Mouse (Mus musculus): ENCODE measurements around the gene Gdap2. TPM values are rescaled to one million over a fixed set of nuclear protein-coding genes. Genes with fewer than 3 reads are reported as not detected.

Gene Gdap2
- polyA plus RNA-seq, 1 experiment from 2014 or later: 27.0 TPM

DNA sequence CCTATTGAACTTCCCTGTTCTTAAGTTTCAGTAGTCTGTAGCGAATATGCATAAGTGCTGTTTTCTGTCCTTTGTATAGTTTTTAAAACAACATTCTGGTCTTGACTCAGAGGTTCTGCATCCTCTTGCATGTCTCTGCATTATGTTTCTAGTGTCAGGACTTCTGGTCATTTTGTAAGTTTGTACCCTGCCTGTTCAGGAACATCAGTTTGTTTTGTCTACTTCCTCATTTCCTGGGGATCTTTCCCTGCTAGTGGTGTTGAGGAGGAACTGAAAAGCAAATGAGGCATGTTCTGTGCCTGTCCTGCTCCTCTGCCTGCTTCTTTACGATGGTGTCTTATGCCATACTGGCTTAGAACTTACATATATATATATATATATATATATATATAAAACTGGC is 13.8 kb downstream of the Gdap2 start:
- no peak overlapping the region for H3K4me2 ChIP-seq (ENCODE audit: low read length)
- H3K9ac ChIP-seq (ENCODE audit: low read length): no peak overlapping the region
- H3K27me3 ChIP-seq (replicated peaks; ENCODE audit: control insufficient read depth, insufficient read depth, low read length): no peaks in the 10 kb centered on the region
- H3K36me3 ChIP-seq (ENCODE audit: control insufficient read depth, insufficient read depth, low read length): peaks cover 62% of the 10 kb centered on the region
- DNase-seq (ENCODE audit: low spot score): no peak
- no peak for ATAC-seq (replicated peaks; ENCODE audit: low FRiP score, low TSS enrichment, low read depth)
- WGBS: 80% methylated on average over 2 of the region's 2 CpGs
- no peaks in the 10 kb centered on the region for H3K4me1 ChIP-seq (replicated peaks; ENCODE audit: control insufficient read depth, insufficient read depth, low read length)
- no peaks in the 10 kb centered on the region for H3K9me3 ChIP-seq (ENCODE audit: control insufficient read depth, low read length)
- H3K4me3 ChIP-seq (ENCODE audit: low read depth, low read length): no peak overlapping the region
- H3K27ac ChIP-seq (ENCODE audit: low read depth): no peak overlapping the region

DNA sequence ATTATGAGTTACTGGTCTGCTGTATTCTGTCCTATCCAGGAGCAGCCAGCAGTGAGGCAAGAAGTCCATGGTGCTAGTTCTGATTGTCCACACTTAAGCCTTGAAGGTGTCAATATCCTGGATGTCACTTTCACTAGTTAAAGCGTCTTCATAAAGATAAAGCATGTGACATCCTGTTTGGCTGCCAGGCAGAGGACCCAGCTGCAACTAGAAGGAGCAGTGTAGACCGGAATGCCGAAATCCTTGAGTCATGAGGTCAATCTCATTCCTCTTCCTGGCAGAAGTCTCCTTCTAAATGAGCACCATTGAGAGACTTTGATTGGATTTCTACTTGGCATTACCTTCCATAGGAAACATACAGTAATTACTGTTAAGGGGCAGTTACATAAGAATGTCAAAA is 18.3 kb downstream of the Gdap2 start:
- no peaks in the 10 kb centered on the region for H3K9me3 ChIP-seq (ENCODE audit: control insufficient read depth, low read length)
- no peak for ATAC-seq (replicated peaks; ENCODE audit: low FRiP score, low TSS enrichment, low read depth)
- H3K9ac ChIP-seq (ENCODE audit: low read length): no peak overlapping the region
- peaks cover 51% of the 10 kb centered on the region for H3K36me3 ChIP-seq (ENCODE audit: control insufficient read depth, insufficient read depth, low read length)
- H3K4me3 ChIP-seq (ENCODE audit: low read depth, low read length): no peak overlapping the region
- H3K4me1 ChIP-seq (replicated peaks; ENCODE audit: control insufficient read depth, insufficient read depth, low read length): no peaks in the 10 kb centered on the region
- H3K27ac ChIP-seq (ENCODE audit: low read depth): no peak overlapping the region
- no peak for DNase-seq (ENCODE audit: low spot score)
- H3K4me2 ChIP-seq (ENCODE audit: low read length): no peak overlapping the region
- WGBS: 66% methylated on average over 3 of the region's 3 CpGs
- H3K27me3 ChIP-seq (replicated peaks; ENCODE audit: control insufficient read depth, insufficient read depth, low read length): no peaks in the 10 kb centered on the region

DNA sequence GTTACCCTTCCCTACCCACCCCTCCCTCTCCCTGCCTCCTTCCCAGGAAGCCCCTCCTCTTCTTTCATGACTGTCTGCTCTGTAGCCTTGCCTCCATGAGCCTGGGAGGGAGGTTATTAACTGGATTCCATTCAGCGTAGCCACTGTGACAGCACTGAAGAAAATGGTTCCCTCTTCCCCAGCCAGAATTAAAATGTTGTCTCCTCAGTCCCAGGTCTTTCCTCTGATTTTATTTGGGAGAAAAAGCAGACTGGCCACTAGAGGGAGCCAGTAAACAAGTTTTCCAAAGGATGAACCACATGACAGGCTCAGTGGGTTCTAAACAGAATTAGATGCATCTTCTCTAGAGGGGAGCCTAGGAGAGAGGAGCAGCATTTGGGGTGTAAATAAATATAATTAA is 27.3 kb downstream of the Gdap2 start:
- WGBS: 26% methylated on average over 1 of the region's 1 CpGs
- ATAC-seq (replicated peaks; ENCODE audit: low FRiP score, low TSS enrichment, low read depth): peak; percentile 66; the same call in 1 of the 2 replicates

DNA sequence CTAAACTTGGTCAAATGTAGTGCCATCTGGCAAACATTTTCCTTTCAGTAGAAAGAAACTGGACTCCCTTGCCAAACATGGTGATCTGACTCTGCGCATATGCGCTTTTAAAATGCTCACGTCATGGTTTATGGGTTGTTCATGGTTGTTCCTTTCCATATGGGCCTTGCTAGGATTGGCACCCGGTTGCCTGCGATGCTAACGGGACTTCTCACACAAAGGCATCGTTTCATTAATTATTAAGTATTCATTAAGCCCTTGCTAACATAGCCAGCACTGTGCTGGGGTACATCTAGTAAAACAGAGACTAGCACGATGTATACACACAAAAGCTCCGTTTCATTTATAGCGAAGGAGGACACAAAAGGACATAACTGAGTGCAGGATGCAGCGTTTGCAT is 27.7 kb downstream of the Gdap2 start:
- Histone ChIP-seq H3K4me2 (ENCODE audit: low read length) (no peak overlapping the region), H3K9me3 (ENCODE audit: control insufficient read depth, low read length) (no peaks in the 10 kb centered on the region), H3K36me3 (ENCODE audit: control insufficient read depth, insufficient read depth, low read length) (peaks cover 28% of the 10 kb centered on the region), H3K27me3 (replicated peaks; ENCODE audit: control insufficient read depth, insufficient read depth, low read length) (no peaks in the 10 kb centered on the region), H3K4me3 (ENCODE audit: low read depth, low read length) (no peak overlapping the region), H3K27ac (ENCODE audit: low read depth) (no peak overlapping the region), H3K9ac (ENCODE audit: low read length) (no peak overlapping the region), H3K4me1 (replicated peaks; ENCODE audit: control insufficient read depth, insufficient read depth, low read length) (no peaks in the 10 kb centered on the region)
- ATAC-seq (replicated peaks; ENCODE audit: low FRiP score, low TSS enrichment, low read depth) (no peak), DNase-seq (ENCODE audit: low spot score) (no peak)
- 84% methylated on average over 11 of the region's 11 CpGs for WGBS

More for the DNA sequence above, 27.3 kb downstream of the Gdap2 start:
- Histone ChIP-seq H3K4me3 (ENCODE audit: low read depth, low read length) (no peak overlapping the region), H3K9ac (ENCODE audit: low read length) (no peak overlapping the region), H3K27me3 (replicated peaks; ENCODE audit: control insufficient read depth, insufficient read depth, low read length) (no peaks in the 10 kb centered on the region), H3K4me2 (ENCODE audit: low read length) (no peak overlapping the region), H3K36me3 (ENCODE audit: control insufficient read depth, insufficient read depth, low read length) (peaks cover 27% of the 10 kb centered on the region), H3K9me3 (ENCODE audit: control insufficient read depth, low read length) (no peaks in the 10 kb centered on the region), H3K27ac (ENCODE audit: low read depth) (no peak overlapping the region), H3K4me1 (replicated peaks; ENCODE audit: control insufficient read depth, insufficient read depth, low read length) (no peaks in the 10 kb centered on the region)
- peak; percentile 63 for DNase-seq (ENCODE audit: low spot score)

DNA sequence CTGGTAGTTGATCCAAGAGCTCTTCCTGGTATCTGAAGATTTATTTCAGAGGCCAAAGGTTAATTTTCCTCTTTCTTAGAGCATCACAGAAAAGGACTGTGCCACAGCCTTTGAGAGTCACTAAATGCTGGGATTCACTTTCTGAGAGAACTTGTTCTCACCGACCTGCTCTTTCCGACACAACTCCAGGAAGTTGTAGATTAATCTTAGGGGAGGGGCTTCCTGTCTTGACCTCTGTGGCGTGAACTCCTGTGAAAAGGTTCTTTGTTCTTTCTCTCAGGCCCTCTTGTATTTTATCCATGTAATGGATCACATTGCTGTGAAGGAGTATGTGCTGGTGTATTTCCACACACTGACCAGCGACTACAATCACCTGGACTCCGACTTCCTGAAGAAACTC is 32.0 kb downstream of the Gdap2 start:
- ATAC-seq (replicated peaks; ENCODE audit: low FRiP score, low TSS enrichment, low read depth) (no peak), DNase-seq (ENCODE audit: low spot score) (no peak)
- no peaks in the 10 kb centered on the region for H3K27me3 ChIP-seq (replicated peaks; ENCODE audit: control insufficient read depth, insufficient read depth, low read length)
- no peak overlapping the region for H3K4me2 ChIP-seq (ENCODE audit: low read length)
- 41% methylated on average over 5 of the region's 5 CpGs for WGBS
- H3K4me1 ChIP-seq (replicated peaks; ENCODE audit: control insufficient read depth, insufficient read depth, low read length): no peaks in the 10 kb centered on the region
- no peaks in the 10 kb centered on the region for H3K9me3 ChIP-seq (ENCODE audit: control insufficient read depth, low read length)
- H3K36me3 ChIP-seq (ENCODE audit: control insufficient read depth, insufficient read depth, low read length): peaks cover 38% of the 10 kb centered on the region
- H3K27ac ChIP-seq (ENCODE audit: low read depth): no peak overlapping the region
- no peak overlapping the region for H3K4me3 ChIP-seq (ENCODE audit: low read depth, low read length)
- H3K9ac ChIP-seq (ENCODE audit: low read length): no peak overlapping the region

DNA sequence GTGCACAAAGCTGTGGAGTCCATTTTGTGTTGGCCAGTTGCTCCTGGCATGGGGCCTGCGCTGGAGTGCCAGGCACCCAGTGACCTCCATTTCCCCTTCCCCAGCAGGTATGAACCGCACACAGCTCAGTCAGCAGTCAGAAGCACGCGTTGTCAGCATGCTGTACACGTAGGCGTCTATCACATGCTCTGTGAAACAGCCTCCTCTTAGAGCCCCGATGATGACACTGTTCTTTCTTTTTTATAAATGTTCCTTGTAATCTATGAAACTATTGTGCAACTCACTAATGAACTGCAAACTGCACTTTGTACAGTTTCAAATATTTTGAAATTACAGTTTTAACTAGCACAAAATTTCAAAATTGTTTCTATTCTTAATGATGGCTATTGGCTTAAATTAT is 39.4 kb downstream of the Gdap2 start:
- Histone ChIP-seq H3K9me3 (ENCODE audit: control insufficient read depth, low read length) (no peaks in the 10 kb centered on the region), H3K27me3 (replicated peaks; ENCODE audit: control insufficient read depth, insufficient read depth, low read length) (no peaks in the 10 kb centered on the region), H3K9ac (ENCODE audit: low read length) (no peak overlapping the region), H3K4me3 (ENCODE audit: low read depth, low read length) (no peak overlapping the region), H3K27ac (ENCODE audit: low read depth) (no peak overlapping the region), H3K4me1 (replicated peaks; ENCODE audit: control insufficient read depth, insufficient read depth, low read length) (no peaks in the 10 kb centered on the region), H3K36me3 (ENCODE audit: control insufficient read depth, insufficient read depth, low read length) (peaks cover 67% of the 10 kb centered on the region), H3K4me2 (ENCODE audit: low read length) (no peak overlapping the region)
- DNase-seq (ENCODE audit: low spot score): no peak
- no peak for ATAC-seq (replicated peaks; ENCODE audit: low FRiP score, low TSS enrichment, low read depth)
- 89% methylated on average over 7 of the region's 7 CpGs for WGBS

DNA sequence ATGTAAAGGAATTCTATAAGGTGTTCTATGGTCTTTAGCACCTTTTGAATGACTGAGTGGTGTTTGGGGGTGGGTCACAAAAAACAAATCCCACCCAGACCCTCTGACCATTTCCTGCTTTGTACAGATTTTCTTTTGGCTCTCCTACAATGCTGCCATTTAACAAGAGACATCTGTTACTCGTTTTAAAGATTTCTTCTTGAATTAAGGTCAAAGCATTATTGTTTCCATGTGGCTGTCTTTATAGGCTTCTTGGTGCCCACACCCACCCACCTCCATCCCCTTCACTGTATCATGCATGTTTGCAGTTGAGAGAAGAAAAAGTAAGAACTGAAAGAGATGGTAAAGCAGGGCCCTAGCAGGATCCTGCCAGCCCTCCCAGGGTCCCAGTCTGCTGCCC is 44.8 kb downstream of the Gdap2 start:
- H3K27me3 ChIP-seq (replicated peaks; ENCODE audit: control insufficient read depth, insufficient read depth, low read length): no peaks in the 10 kb centered on the region

DNA sequence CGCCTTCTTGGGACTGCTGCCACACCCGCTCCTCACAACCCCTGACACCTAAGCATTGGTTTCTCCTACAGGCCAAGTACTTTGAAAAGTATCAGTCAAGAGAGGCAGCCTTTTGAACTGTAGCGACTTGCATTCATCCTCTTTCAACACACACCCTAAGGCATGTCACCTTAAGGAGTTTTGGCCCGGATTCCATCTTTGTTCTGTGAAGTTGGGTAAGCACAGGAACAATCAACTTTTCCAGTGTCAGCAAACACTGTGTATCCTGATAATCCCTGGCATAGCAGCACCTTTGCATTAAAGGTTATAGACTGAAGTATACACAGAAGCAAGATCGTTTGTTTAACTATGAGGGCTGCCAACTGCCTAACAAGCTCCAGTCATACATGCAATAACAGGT is 53.3 kb downstream of the Gdap2 start:
- no peak overlapping the region for H3K9ac ChIP-seq (ENCODE audit: low read length)
- H3K4me1 ChIP-seq (replicated peaks; ENCODE audit: control insufficient read depth, insufficient read depth, low read length): no peaks in the 10 kb centered on the region
- 83% methylated on average over 5 of the region's 5 CpGs for WGBS
- no peaks in the 10 kb centered on the region for H3K9me3 ChIP-seq (ENCODE audit: control insufficient read depth, low read length)
- no peak overlapping the region for H3K4me2 ChIP-seq (ENCODE audit: low read length)
- ATAC-seq (replicated peaks; ENCODE audit: low FRiP score, low TSS enrichment, low read depth) (no peak), DNase-seq (ENCODE audit: low spot score) (no peak)
- H3K27ac ChIP-seq (ENCODE audit: low read depth): no peak overlapping the region
- no peaks in the 10 kb centered on the region for H3K27me3 ChIP-seq (replicated peaks; ENCODE audit: control insufficient read depth, insufficient read depth, low read length)
- H3K36me3 ChIP-seq (ENCODE audit: control insufficient read depth, insufficient read depth, low read length): no peaks in the 10 kb centered on the region
- no peak overlapping the region for H3K4me3 ChIP-seq (ENCODE audit: low read depth, low read length)

More for the DNA sequence above, 44.8 kb downstream of the Gdap2 start:
- DNase-seq (ENCODE audit: low spot score): no peak
- H3K27ac ChIP-seq (ENCODE audit: low read depth): no peak overlapping the region
- H3K9me3 ChIP-seq (ENCODE audit: control insufficient read depth, low read length): no peaks in the 10 kb centered on the region
- H3K36me3 ChIP-seq (ENCODE audit: control insufficient read depth, insufficient read depth, low read length): peaks cover 42% of the 10 kb centered on the region
- H3K4me3 ChIP-seq (ENCODE audit: low read depth, low read length): no peak overlapping the region
- no peak for ATAC-seq (replicated peaks; ENCODE audit: low FRiP score, low TSS enrichment, low read depth)
- no peaks in the 10 kb centered on the region for H3K4me1 ChIP-seq (replicated peaks; ENCODE audit: control insufficient read depth, insufficient read depth, low read length)
- WGBS: 59% methylated on average over 1 of the region's 1 CpGs
- H3K9ac ChIP-seq (ENCODE audit: low read length): no peak overlapping the region
- no peak overlapping the region for H3K4me2 ChIP-seq (ENCODE audit: low read length)

DNA sequence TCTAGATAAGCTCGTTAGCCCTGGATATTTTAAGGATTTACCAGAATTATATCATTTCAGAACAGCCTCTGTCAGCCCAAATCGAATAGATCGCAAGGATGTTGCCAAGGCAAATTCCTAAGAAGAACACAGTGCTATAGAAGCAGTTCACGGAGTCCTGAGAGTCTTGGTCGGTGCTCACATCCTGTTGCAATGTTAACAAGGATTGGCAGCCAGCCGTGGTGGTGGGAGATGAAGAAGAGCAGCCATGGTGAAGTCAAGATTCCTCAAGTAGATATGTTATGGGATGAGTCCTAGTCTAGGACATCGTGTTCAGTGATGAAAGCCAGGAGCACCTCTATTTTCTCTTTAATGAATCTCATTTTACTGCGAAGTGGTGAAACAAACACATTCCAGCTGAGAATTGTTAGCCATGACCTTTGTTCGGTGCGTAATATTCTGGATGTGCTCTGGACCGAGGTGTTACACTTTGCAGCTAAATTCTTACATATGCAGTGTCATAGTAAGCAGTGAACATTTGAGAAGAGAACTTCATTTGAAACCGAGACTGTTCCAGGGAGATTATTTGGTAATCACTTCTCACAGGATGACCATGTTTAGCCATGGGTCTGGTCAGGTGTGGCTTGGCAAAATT is 63.3 kb downstream of the Gdap2 start:
- H3K4me3 ChIP-seq (ENCODE audit: low read depth, low read length): no peak overlapping the region
- H3K4me1 ChIP-seq (replicated peaks; ENCODE audit: control insufficient read depth, insufficient read depth, low read length): no peaks in the 10 kb centered on the region
- H3K9ac ChIP-seq (ENCODE audit: low read length): no peak overlapping the region
- ATAC-seq (replicated peaks; ENCODE audit: low FRiP score, low TSS enrichment, low read depth) (no peak), DNase-seq (ENCODE audit: low spot score) (no peak)
- no peaks in the 10 kb centered on the region for H3K27me3 ChIP-seq (replicated peaks; ENCODE audit: control insufficient read depth, insufficient read depth, low read length)
- H3K9me3 ChIP-seq (ENCODE audit: control insufficient read depth, low read length): no peaks in the 10 kb centered on the region
- no peak overlapping the region for H3K4me2 ChIP-seq (ENCODE audit: low read length)
- 76% methylated on average over 12 of the region's 12 CpGs for WGBS
- H3K36me3 ChIP-seq (ENCODE audit: control insufficient read depth, insufficient read depth, low read length): no peaks in the 10 kb centered on the region
- no peak overlapping the region for H3K27ac ChIP-seq (ENCODE audit: low read depth)
